Mouse (Mus musculus) splenic B cell, adult 2 months (primary cell): ENCODE data around the gene Hspa1b.

Experiments used
- DNase-seq: peaks from one replicate; pipeline ENCODE4 v3.0.0-alpha.2; 2011; ENCODE audit warnings: low read depth, low spot score
- H3K27me3 ChIP-seq: 2 replicates; pipeline ENCODE4 v1.6.1; 2012; ENCODE audit warnings: mild to moderate bottlenecking, low read length, moderate library complexity, mixed read lengths; ENCODE audit not compliant: control insufficient read depth, poor library complexity, insufficient read depth, severe bottlenecking
- H3K36me3 ChIP-seq: 2 replicates; pipeline ENCODE4 v1.6.1; 2012; ENCODE audit warnings: mild to moderate bottlenecking, low read length, moderate library complexity, mixed read lengths; ENCODE audit not compliant: control insufficient read depth, poor library complexity, insufficient read depth, severe bottlenecking

Gene Hspa1b

GRCm38 (mm10) chr17:34934830-34935229 lies 24.2 kb downstream of the Hspa1b start:
- DNase-seq: no peak

DNA sequence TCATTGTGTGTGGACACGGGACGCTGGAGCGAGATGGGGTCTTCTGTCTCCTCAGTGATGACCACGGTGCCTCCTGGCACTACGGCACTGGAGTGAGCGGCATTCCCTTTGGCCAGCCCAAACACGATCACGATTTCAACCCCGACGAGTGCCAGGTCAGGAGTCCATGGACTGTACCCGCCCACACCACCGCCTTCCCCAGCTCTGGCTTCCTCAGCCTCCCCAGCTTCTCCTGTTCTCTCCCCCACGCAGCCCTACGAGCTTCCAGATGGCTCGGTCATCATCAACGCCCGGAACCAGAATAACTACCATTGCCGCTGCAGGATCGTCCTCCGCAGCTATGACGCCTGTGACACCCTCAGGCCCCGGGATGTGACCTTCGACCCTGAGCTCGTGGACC lies 25.0 kb downstream of the Hspa1b start:
- peaks cover 13% of the 10 kb centered on the region for H3K36me3 ChIP-seq
- no peaks in the 10 kb centered on the region for H3K27me3 ChIP-seq
- DNase-seq: no peak

More at GRCm38 (mm10) chr17:34934830-34935229, 24.2 kb downstream of the Hspa1b start:
- peaks cover 13% of the 10 kb centered on the region for H3K36me3 ChIP-seq
- no peaks in the 10 kb centered on the region for H3K27me3 ChIP-seq

GRCm38 (mm10) chr17:34932287-34932686 lies 26.8 kb downstream of the Hspa1b start:
- peak; percentile 86 for DNase-seq
- Histone ChIP-seq H3K36me3 (peaks cover 13% of the 10 kb centered on the region), H3K27me3 (no peaks in the 10 kb centered on the region)

GRCm38 (mm10) chr17:34931735-34932098 lies 27.3 kb downstream of the Hspa1b start:
- Histone ChIP-seq H3K27me3 (no peaks in the 10 kb centered on the region), H3K36me3 (peaks cover 13% of the 10 kb centered on the region)
- DNase-seq: peak; percentile 57

DNA sequence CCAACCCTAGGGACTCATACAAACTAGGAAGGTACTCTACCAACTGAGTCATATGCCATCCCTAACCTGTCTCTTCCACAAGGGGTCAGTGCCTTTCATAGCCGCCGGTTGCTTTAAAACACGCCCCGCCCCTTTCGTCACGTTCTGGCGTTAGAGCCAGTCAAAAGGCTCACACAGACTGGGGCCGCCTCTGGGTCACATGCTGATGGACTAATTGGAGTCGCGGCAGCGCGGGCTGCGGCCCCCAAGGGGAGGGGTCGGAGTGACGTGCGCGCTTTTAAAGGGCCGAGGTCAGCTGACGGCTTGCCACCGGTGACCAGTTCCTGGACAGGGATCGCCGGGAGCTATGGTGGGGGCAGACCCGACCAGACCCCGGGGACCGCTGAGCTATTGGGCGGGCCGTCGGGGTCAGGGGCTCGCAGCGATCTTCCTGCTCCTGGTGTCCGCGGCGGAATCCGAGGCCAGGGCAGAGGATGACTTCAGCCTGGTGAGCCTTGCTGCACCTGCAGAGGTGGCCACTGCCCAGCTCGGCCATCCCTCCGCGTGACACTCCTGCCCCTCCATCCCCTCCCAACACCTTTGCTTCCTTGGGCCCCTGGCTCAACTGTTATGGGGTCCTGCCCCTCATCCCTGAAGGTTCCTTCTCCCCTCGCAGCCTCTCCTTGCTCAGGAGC lies 27.8 kb downstream of the Hspa1b start, which contains the start of gene Neu1:
Neu1 (plus strand) TSS at position 193 of the 674 bp plus-strand sequence.
- peak; percentile 98 for DNase-seq
- H3K36me3 ChIP-seq: peaks cover 13% of the 10 kb centered on the region
- H3K27me3 ChIP-seq: no peaks in the 10 kb centered on the region

GRCm38 (mm10) chr17:34928841-34929240 lies 30.2 kb downstream of the Hspa1b start:
- H3K27me3 ChIP-seq: no peaks in the 10 kb centered on the region
- 0 out of 2 replicates have a peak, but pooled peaks cover 2% of the 10 kb centered on the region for H3K36me3 ChIP-seq
- DNase-seq: no peak

DNA sequence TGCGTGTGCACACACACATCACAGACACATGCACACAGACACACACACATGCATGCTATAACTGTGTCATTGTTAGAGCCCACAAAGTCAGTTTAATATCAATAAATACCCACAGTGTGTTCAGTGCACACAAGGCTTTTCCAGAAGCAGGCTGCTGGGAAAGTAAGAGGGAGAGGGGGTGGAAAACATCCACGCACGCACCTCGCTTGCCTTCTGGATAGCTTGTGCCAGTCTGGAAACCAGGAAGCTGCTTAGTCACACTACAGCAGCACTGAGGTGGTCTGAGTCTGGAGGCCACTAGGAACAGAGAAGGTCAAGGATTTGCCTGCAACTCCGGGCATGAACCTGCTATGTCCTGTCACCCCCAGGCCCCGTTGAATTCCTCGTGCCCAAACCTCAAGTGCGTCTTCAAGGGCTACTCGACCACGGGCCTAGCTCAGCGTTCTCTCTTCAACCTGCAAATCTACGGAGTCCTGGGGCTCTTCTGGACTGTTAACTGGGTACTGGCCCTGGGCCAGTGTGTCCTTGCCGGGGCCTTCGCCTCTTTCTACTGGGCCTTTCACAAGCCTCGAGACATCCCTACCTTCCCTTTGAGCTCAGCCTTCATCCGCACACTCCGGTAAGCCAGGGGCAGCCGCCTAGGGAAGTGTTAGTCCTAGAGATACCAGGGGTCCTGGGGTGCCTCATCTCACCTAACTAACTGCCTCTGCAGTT lies 31.6 kb downstream of the Hspa1b start:
- DNase-seq: no peak
- no peaks in the 10 kb centered on the region for H3K36me3 ChIP-seq
- H3K27me3 ChIP-seq: no peaks in the 10 kb centered on the region

DNA sequence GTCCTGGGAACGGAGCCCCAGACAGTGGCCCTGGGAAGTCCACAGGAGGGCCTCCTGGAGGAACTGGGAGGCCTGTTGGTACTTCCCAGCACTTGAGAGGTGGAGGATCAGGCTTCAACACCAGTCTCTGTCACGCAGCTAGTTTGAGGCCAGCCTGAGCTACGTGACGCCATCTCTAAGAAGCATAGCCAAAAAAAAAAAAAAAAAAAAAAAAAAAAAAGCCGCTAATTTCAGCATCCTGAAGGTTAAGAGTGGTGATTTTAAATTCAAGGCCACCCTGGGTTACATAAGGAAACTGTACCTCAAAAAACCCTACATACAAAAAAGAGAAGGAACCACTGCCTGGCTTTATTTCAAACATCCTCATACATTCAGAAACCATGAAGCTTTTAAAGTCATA lies 34.8 kb downstream of the Hspa1b start:
- DNase-seq: no peak
- H3K36me3 ChIP-seq: no peaks in the 10 kb centered on the region

DNA sequence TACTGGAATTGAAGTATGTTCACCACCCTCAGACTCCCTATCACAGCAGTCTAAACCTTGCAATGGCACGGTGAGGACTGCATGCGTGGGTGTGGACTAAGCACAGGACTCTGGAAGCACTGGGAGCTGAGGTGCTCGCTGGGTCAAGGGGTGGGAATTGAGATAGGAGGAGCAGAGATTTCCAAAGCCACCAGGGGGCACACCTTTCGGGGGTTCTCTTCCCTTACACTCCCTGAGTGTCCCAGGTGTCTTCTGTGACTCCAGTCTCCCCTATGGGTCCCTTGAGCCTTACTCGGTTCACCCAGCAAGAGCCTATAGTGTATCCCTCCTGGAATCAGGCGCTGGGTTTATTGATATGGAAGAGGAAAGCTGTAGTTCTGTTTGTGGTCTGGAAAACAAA lies 36.1 kb downstream of the Hspa1b start:
- H3K36me3 ChIP-seq: no peaks in the 10 kb centered on the region
- H3K27me3 ChIP-seq: no peaks in the 10 kb centered on the region
- no peak for DNase-seq

More for the DNA sequence above, 34.8 kb downstream of the Hspa1b start:
- H3K27me3 ChIP-seq: no peaks in the 10 kb centered on the region

DNA sequence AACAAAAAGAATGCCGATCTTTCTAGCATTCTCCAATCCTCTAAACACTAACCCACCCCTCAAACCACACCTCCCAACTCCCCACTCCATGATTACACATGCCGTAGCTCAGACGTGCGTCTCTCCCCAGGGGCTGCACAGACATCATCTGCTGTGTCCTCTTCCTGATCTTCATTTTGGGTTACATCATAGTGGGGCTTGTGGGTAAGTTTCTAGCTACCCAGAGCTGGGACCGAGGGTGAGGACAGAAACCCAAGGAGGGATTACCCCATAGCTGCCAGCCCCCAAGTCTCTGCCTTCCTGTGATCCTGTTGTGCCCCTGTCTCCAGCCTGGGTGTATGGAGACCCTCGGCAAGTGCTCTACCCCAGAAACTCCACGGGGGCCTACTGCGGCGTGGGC lies 41.9 kb downstream of the Hspa1b start:
- peaks cover 4% of the 10 kb centered on the region; the same call in 1 of the 2 replicates for H3K36me3 ChIP-seq
- no peak for DNase-seq
- H3K27me3 ChIP-seq: no peaks in the 10 kb centered on the region

DNA sequence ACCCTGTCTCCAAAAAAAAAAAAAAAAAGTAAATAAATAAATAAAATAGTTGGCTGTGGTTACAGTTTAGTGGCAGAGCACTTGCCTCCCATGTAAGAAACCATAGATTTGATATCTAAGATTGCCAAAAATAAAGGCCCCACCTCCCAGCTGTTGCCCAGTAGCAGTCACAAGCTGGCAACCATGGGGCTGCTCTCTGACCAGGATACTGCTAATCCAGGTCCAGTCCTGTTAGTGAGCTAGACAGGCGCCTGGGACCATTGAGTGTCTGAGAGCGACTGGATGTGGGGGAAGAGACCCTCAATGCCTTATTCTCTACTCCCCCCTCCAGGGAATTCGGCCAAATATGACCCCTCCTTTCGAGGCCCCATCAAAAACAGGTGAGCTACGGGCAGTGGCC lies 42.7 kb downstream of the Hspa1b start:
- Histone ChIP-seq H3K27me3 (no peaks in the 10 kb centered on the region), H3K36me3 (peaks cover 4% of the 10 kb centered on the region; the same call in 1 of the 2 replicates)
- no peak for DNase-seq

GRCm38 (mm10) chr17:34915410-34915831 lies 43.6 kb downstream of the Hspa1b start:
- Histone ChIP-seq H3K36me3 (peaks cover 4% of the 10 kb centered on the region; the same call in 1 of the 2 replicates), H3K27me3 (no peaks in the 10 kb centered on the region)
- DNase-seq: peak; percentile 21

DNA sequence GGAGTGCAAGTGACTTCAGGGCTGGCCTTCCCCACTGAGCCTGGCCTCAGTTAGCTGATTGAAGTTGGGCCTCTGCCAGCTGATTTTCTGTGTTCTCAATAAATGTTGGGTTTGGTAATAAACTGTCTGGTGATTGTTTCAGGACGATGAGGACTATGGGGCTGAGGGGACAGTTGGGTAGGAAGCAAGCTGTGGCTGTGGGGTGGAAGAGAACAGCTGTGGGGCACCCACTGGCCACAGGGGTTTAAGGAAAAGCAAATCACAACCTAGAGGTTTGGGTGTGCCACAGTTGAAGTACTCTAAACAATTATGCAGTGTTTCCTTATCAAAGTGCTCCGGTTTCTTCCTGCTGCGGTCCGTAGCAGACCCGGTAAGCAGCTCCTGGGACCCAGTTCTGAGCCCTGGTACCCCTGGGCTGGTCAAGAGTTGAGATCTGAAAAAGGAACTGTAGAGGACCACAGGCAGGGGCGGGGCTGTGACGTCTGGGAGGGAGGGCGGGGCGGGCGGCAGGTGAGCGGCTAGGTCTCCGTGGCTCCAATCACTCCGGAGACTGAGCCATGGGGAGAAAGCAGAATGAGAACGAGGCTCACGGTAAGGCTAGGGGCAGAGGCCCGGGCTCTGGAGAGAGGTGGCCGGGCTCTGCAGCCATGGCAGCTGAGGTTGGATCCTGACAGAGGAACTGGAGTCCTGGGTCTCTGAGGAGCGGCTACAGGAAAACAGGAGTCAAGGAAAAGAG lies 44.9 kb downstream of the Hspa1b start, which contains the start of gene Slc44a4:
Slc44a4 (plus strand) TSS at position 537 of the 736 bp plus-strand sequence.
- peaks cover 6% of the 10 kb centered on the region for H3K36me3 ChIP-seq
- no peaks in the 10 kb centered on the region for H3K27me3 ChIP-seq
- no peak for DNase-seq

- H3K27me3 ChIP-seq: no peaks in the 10 kb centered on the region
- DNase-seq: peak; percentile 93
Observed at GRCm38 (mm10) chr17:34911945-34912351, 47.1 kb downstream of the Hspa1b start.

DNA sequence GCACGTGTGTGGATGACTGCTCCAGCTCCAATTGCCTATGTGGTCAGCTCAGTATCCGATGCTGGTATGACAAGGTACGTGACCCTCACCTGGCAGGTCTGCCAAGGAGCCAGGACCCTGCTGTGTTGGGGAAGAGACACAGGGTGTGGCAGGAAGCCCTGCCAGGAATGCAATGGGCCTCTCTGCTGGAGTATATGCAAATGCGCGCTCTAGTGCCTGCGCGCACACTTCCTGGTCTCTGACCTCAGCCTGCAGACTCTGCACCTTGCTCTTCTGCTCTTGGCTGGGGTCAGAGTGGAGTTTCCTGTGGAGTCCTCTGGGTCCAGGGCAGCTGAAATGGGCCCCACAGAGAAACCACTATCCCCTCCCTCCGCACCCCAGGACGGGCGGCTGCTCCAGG lies 48.1 kb downstream of the Hspa1b start:
- peak; percentile 13 for DNase-seq
- Histone ChIP-seq H3K27me3 (no peaks in the 10 kb centered on the region), H3K36me3 (peaks cover 11% of the 10 kb centered on the region)

More at GRCm38 (mm10) chr17:34911945-34912351, 47.1 kb downstream of the Hspa1b start:
- H3K36me3 ChIP-seq: peaks cover 8% of the 10 kb centered on the region
